Mouse (Mus musculus) lung, postnatal 0 days (tissue): Measurements from ENCODE around the gene Kcnk10. TPM values are rescaled to one million over a fixed set of nuclear protein-coding genes. Genes with fewer than 3 reads are reported as not detected.
"Not testable (repeated sequence)": the region's sequence is repeated elsewhere in the genome, so short reads cannot be mapped to it uniquely, and the experiment has no call there.

Experiments
- ATAC-seq: fragments of 200-750 bp; cut with Nextera tagmentation; 2 replicates; pipeline ENCODE4 v1.8.0; 2017; ENCODE audit warnings: moderate library complexity
- DNase-seq: peaks from one replicate; pipeline ENCODE4 v3.0.0-alpha.2; 2016; ENCODE audit warnings: low spot score
- H3K27ac ChIP-seq: fragments of 300-500 bp; sonication (generic); 2 replicates; pipeline ENCODE4 v1.5.1; 2014; ENCODE audit warnings: antibody characterized with exemption, mild to moderate bottlenecking, low read length, mixed read lengths
- H3K27me3 ChIP-seq: fragments of 300-500 bp; sonication (generic); replicated peaks from 2 replicates; pipeline ENCODE4 v1.6.1; 2014; ENCODE audit warnings: low read length, mixed read lengths; ENCODE audit not compliant: insufficient read depth
- H3K36me3 ChIP-seq: fragments of 300-500 bp; sonication (generic); 2 replicates; pipeline ENCODE4 v1.6.1; 2014; ENCODE audit warnings: low read length, mixed read lengths; ENCODE audit not compliant: insufficient read depth
- H3K4me1 ChIP-seq: fragments of 300-500 bp; sonication (generic); 2 replicates; pipeline ENCODE4 v1.6.1; 2014; ENCODE audit warnings: antibody characterized with exemption, low read depth, low read length, mixed read lengths; ENCODE audit not compliant: insufficient read depth
- H3K4me2 ChIP-seq: fragments of 300-500 bp; sonication (generic); replicated peaks from 2 replicates; pipeline ENCODE4 v1.6.1; 2014; ENCODE audit warnings: low read depth, mild to moderate bottlenecking, low read length, moderate library complexity, mixed read lengths
- H3K4me3 ChIP-seq: fragments of 300-500 bp; sonication (generic); 2 replicates; pipeline ENCODE4 v1.5.1; 2014; ENCODE audit warnings: low read depth, low read length
- H3K9ac ChIP-seq: fragments of 300-500 bp; sonication (generic); replicated peaks from 2 replicates; pipeline ENCODE4 v1.6.1; 2014; ENCODE audit warnings: low read depth, mild to moderate bottlenecking
- H3K9me3 ChIP-seq: fragments of 300-500 bp; sonication (generic); 2 replicates; pipeline ENCODE4 v1.6.1; 2016; ENCODE audit warnings: low read length, mixed read lengths
- CTCF ChIP-seq: IDR thresholded peaks from 2 replicates; pipeline ENCODE4 v1.5.1; 2016; ENCODE audit warnings: antibody characterized with exemption, mild to moderate bottlenecking
- EP300 ChIP-seq: IDR thresholded peaks from 2 replicates; pipeline ENCODE4 v1.6.1; 2016; ENCODE audit warnings: antibody characterized with exemption, mild to moderate bottlenecking, control low read depth
- WGBS: fragments of 180-500 bp; shearing (Covaris S2); extraction: QIAGEN DNeasy Blood & Tissue Kit; methylation state at CpG from one replicate; pipeline ENCODE4 v1.1.7; 2014; 5-methylcytosine and 5-hydroxymethylcytosine counted together
- polyA plus RNA-seq: library from polyadenylated mRNA; unstranded; fragments of >200 nt; fragmentation: Nextera tagmentation; extraction: Ambion mirVana; gene quantifications from 2 replicates; pipeline ENCODE4 v1.2.1, GENCODE M21; 2015

Gene Kcnk10
- polyA plus RNA-seq, result 0.05 and 0.06 TPM in 2 replicates

DNA sequence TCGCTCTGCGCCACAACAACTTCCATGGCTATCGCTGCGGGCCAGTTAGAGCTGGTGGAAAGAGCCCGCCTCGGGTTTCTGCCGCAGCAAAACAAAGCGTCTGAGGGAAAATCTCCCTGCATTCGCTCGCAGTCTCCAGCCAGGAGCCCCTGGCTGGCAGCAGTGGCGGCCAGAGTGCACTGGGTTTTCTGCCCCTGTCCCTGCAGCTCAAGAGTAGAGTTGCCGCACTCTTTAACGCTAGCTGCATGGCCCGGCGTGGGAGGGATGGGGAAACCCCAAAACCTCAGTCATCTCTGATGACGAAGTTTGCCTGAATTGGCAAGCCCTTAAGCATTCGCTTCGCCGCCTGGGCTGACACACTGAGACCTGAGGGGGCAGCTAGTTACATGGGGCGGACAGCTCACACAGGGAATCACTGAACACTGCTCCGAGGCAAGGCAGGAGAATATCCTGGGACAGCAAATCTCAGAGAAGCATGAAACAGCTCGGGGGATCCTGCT lies at the start of gene Kcnk10:
TSS of gene Kcnk10 (minus strand) at position 450 of the 500 bp plus-strand sequence.
- 1% methylated on average over 22 of the region's 22 CpGs for WGBS
- TF ChIP-seq EP300, result no peak
- no peak for TF ChIP-seq CTCF
- ATAC-seq, result no peak
- DNase-seq, result no peak
- H3K9ac ChIP-seq, result no peak within 1 kb of the TSS
- H3K4me1 ChIP-seq, result no peaks in the 10 kb centered on the region
- H3K36me3 ChIP-seq, result no peaks in the 10 kb centered on the region
- no peak within 1 kb of the TSS for H3K27ac ChIP-seq
- no peak within 1 kb of the TSS for H3K4me3 ChIP-seq
- H3K4me2 ChIP-seq, result no peak within 1 kb of the TSS
- peaks cover 55% of the 10 kb centered on the region for H3K27me3 ChIP-seq
- no peaks in the 10 kb centered on the region for H3K9me3 ChIP-seq

DNA sequence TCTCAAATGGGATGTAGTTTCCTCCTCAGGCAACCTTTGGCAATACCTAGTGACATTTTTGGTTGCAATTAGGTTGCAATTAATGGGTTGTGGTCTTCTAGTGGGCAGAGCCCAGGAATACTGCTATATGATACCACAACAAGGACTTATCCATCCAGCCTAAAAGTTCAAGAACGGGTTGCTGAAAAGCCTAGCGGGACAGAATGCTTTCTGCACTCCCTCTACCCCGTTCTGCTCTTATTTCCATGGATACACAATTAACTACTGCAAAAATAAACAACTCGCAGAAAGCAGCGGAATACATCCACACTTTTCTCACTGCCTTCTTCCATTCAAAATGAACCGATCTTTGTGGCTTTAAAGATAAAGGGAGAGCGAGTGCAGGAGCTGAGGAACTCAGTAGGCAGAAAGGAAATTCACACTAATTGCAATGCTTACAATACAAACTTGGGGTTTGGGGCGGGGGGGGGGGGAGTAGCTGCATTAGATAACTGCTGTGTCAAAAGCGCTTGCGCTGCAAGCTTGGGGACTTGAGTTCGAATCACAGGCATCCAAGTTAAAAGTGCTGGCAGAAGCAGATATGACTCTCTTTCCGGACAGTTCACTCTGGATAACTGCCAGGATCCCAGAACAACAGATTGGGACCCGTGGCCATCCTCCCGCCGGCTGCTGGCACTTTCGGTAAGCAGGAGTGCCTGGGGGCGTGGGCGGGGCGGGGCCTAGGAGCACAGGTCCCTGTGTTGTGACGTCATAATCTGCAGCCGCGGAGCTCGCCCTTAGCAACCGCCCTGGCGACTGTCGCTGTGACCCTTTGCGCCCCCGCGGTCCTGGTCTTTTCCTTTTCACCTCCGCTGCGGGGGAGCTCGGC lies 49.5 kb upstream of the Kcnk10 start, which contains the start of gene Spata7:
TSS of gene Spata7 (plus strand) at position 766 of the 868 bp plus-strand sequence.
- 1% methylated on average over 32 of the region's 32 CpGs for WGBS
- ATAC-seq, result peak; percentile 97

DNA sequence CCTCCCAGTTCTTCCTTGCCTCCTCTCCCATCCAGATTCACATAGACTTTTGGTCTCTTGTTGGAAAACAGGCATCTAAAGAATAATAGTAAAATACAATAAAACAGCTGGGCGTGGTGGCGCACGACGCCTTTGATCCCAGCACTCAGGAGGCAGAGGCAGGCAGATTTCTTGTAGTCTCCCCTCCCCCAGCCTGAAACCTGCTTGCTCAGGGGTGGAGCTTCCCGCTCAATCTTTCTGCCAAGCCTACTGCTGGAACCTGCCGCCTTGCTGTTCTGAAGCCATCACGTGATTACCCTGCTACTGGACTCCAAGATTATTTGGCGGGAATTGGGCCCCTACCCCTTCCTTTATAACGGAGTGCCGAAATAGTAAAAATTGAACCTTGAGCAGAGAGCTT lies 45.2 kb upstream of the Kcnk10 start:
- 84% methylated on average over 10 of the region's 10 CpGs for WGBS
- H3K9ac ChIP-seq, H3K4me2 ChIP-seq, H3K27me3 ChIP-seq, H3K27ac ChIP-seq, H3K4me3 ChIP-seq, DNase-seq, H3K36me3 ChIP-seq, H3K9me3 ChIP-seq, H3K4me1 ChIP-seq, ATAC-seq: not testable (repeated sequence)

More for the DNA sequence above, 49.5 kb upstream of the Kcnk10 start, which contains the start of gene Spata7:
- peak within 1 kb of the TSS; percentile 83 for H3K4me3 ChIP-seq
- TF ChIP-seq CTCF, result no peak
- no peak for TF ChIP-seq EP300
- H3K4me2 ChIP-seq, result peak within 1 kb of the TSS; percentile 75
- peak within 1 kb of the TSS; percentile 52 for H3K9ac ChIP-seq
- no peak within 1 kb of the TSS for H3K27ac ChIP-seq
- H3K27me3 ChIP-seq, result no peaks in the 10 kb centered on the region
- no peaks in the 10 kb centered on the region for H3K36me3 ChIP-seq
- no peaks in the 10 kb centered on the region; the same call in 1 of the 2 replicates for H3K4me1 ChIP-seq
- peak; percentile 94 for DNase-seq
- H3K9me3 ChIP-seq, result no peaks in the 10 kb centered on the region

DNA sequence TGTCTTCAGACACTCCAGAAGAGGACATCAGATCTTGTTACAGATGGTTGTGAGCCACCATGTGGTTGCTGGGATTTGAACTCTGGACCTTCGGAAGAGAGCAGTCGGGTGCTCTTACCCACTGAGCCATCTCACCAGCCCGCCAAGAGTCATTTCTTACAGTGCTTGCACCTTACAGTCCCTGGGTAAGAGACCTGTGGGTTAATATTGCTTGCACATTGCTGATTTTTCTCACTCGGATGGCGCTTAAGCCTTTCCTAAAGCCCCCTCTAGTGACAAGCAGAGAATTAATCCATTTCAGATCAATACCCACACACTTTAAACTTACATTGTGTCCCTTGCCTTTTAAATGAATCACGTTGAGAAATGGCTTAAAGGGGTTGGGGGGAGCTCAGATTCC lies 42.8 kb upstream of the Kcnk10 start:
- H3K27ac ChIP-seq, H3K4me1 ChIP-seq, H3K4me3 ChIP-seq, H3K9ac ChIP-seq, DNase-seq, H3K36me3 ChIP-seq, H3K27me3 ChIP-seq, ATAC-seq, H3K4me2 ChIP-seq, H3K9me3 ChIP-seq: not testable (repeated sequence)
- WGBS, result 42% methylated on average over 6 of the region's 6 CpGs

DNA sequence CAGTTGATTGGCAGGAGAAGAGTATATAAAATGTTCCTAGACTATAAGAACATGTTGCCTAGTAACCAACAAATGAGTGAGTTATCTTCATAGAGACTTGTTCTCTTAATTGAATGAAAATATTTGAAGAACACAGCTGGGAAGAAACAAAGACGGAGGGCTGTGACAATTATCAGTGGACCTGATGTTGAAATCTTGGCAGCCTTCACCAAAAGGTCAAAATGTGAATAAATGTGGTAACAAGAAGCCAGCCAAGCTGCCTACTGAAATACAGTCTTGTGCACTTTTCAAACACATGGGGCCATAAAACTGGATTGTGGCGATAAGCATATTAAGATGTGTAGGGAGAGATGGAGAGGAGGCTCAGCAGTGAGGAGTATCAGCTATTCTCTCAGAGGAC lies 41.4 kb upstream of the Kcnk10 start:
- Histone ChIP-seq H3K4me1 (no peaks in the 10 kb centered on the region), H3K4me2 (no peak overlapping the region), H3K36me3 (no peaks in the 10 kb centered on the region), H3K27me3 (no peaks in the 10 kb centered on the region), H3K9me3 (no peaks in the 10 kb centered on the region), H3K4me3 (no peak overlapping the region), H3K27ac (no peak overlapping the region), H3K9ac (no peak overlapping the region)
- WGBS, result 50% methylated on average over 2 of the region's 2 CpGs
- ATAC-seq, result no peak
- TF ChIP-seq CTCF, result no peak
- no peak for TF ChIP-seq EP300
- peak; percentile 36 for DNase-seq

DNA sequence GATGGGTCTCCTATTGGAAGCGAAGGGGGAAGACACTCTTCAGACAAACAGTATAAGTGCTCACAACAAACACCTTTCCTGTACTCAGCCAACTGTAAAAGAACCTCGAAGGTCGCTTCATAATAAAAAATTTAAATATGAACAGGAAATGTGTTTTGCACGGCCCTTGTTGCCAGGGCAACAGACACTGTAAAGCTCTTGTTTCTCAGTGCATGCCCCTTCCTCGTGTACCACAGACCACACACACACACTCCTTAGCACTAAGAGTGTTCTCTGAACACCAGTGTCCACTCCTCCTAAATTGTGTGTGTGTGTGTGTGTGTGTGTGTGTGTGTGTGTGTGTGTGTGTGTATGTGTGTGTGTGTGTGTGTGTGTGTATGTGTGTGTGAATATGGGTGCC lies 37.6 kb upstream of the Kcnk10 start:
- H3K4me1 ChIP-seq, result no peaks in the 10 kb centered on the region
- no peaks in the 10 kb centered on the region for H3K36me3 ChIP-seq
- TF ChIP-seq EP300 (no peak), CTCF (no peak)
- ATAC-seq (no peak), DNase-seq (no peak)
- H3K27ac ChIP-seq, result no peak overlapping the region
- no peaks in the 10 kb centered on the region for H3K27me3 ChIP-seq
- H3K9ac ChIP-seq, result no peak overlapping the region
- H3K4me3 ChIP-seq, result no peak overlapping the region
- H3K4me2 ChIP-seq, result no peak overlapping the region
- H3K9me3 ChIP-seq, result no peaks in the 10 kb centered on the region
- WGBS, result 31% methylated on average over 5 of the region's 5 CpGs
